Comparison of ENCODE assay signal across 8 mouse cellular contexts in the genomic region with DNA sequence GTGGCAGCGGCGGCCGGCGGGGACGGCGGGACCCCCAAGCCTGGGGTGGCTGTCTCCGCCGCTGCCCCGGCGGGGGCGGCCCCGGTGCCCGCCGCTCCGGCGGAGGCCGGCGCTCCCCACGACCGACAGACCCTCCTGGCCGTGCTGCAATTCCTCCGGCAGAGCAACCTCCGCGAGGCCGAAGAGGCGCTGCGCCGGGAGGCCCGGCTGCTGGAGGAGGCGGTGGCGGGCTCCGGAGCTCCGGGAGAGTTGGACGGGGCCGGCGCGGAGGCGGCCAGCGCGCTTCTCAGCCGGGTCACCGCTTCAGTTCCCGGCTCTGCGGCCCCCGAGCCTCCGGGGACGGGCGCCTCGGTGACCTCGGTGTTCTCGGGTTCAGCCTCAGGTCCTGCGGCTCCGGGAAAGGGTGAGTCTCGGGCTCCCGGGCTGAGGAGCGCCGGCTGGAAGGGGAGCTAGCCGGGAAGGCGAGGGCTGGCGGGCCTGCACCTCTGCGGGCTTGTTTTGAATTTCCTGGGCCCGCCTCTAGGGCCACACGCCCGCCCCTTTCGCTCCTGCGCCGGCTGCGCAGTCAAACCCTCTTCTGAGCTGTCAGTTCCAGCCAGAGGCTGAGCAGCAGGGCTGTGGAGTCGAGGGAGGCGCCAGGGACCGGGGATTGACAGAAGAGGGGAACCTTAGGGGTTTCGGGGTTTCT. TPM values are rescaled to one million over a fixed set of nuclear protein-coding genes. Genes with fewer than 3 reads are reported as not detected.
DNase-seq lines count a peak whose midpoint lies in the region; ATAC-seq lines count a peak whose summit lies in the region.

No protein-coding gene starts in this region.

- DNase-seq in adrenal gland, adult 8-10 months: peak; percentile 82
- DNase-seq in embryo, embryonic 11.5 days (ENCODE audit: low read depth, low spot score): peak; percentile 66
- DNase-seq in gastrocnemius, postnatal 36 days: peak; percentile 75 to 80
- peak; percentile 84 to 85 for DNase-seq in left cerebral cortex, postnatal 36 days (ENCODE audit: low spot score in 2 of 2)
- DNase-seq in midbrain, embryonic 10.5 days (ENCODE audit: low spot score): peak; percentile 87
- DNase-seq in right cerebral cortex, postnatal 4 days: peak; percentile 73
- DNase-seq in yolk sac, embryonic 10.5 days (ENCODE audit: low spot score): peak; percentile 90

- ATAC-seq in intestine, embryonic 16.5 days: peak; percentile 96

- H3K27me3 ChIP-seq in intestine, embryonic 16.5 days (replicated peaks; ENCODE audit: control insufficient read depth, insufficient read depth, low read length): no peaks in the 10 kb centered on the region
- H3K27me3 ChIP-seq in midbrain, embryonic 10.5 days (ENCODE audit: low read depth, poor library complexity, severe bottlenecking): no peaks in the 10 kb centered on the region

- H3K4me1 ChIP-seq in intestine, embryonic 16.5 days (ENCODE audit: control insufficient read depth, insufficient read depth, low read length): no peaks in the 10 kb centered on the region
- peaks cover 12% of the 10 kb centered on the region for H3K4me1 ChIP-seq in midbrain, embryonic 10.5 days

- H3K9ac ChIP-seq in intestine, embryonic 16.5 days (ENCODE audit: low read depth, low read length): peak overlapping the region; percentile 97

- H3K9me3 ChIP-seq in intestine, embryonic 16.5 days (ENCODE audit: control insufficient read depth, low read length): no peaks in the 10 kb centered on the region
- no peaks in the 10 kb centered on the region for H3K9me3 ChIP-seq in midbrain, embryonic 10.5 days (replicated peaks)

- H3K36me3 ChIP-seq in intestine, embryonic 16.5 days (ENCODE audit: control insufficient read depth, insufficient read depth, low read length): peaks cover 12% of the 10 kb centered on the region; the same call in 1 of the 2 replicates
- peaks cover 26% of the 10 kb centered on the region for H3K36me3 ChIP-seq in midbrain, embryonic 10.5 days

- peak overlapping the region; percentile 99 for H3K4me3 ChIP-seq in intestine, embryonic 16.5 days (ENCODE audit: low read length)
- peak overlapping the region; percentile 100 for H3K4me3 ChIP-seq in midbrain, embryonic 10.5 days

- H3K27ac ChIP-seq in intestine, embryonic 16.5 days (ENCODE audit: low read length): peak overlapping the region; percentile 90
- peak overlapping the region; percentile 94 for H3K27ac ChIP-seq in midbrain, embryonic 10.5 days (replicated peaks)

- WGBS in intestine, embryonic 16.5 days: under 1% methylated on average over 66 of the region's 72 CpGs
- under 1% methylated on average over 66 of the region's 72 CpGs for WGBS in midbrain, embryonic 10.5 days

- H3K4me2 ChIP-seq in intestine, embryonic 16.5 days (ENCODE audit: low read depth, low read length): peak overlapping the region; percentile 64

- intact Hi-C loops in gastrocnemius, postnatal 36 days (cut with DNase I): no loop called here
- intact Hi-C loops in left cerebral cortex, postnatal 36 days (cut with DNase I): loop anchor here (5.0 kb wide), 1 partner anchor 99 kb away; no protein-coding TSS in a partner anchor

RNA-seq across cellular contexts. Expression of a gene that starts 0.5 kb away (rescaled TPM):
- total RNA-seq in adrenal gland, adult 8-10 months (2022): 1 to 10 TPM; 2.5 to 4.2 (median 3.6) TPM
- 1 to 10 TPM; 2.1 to 2.8 TPM for total RNA-seq in gastrocnemius, postnatal 36 days (2021)
- polyA plus RNA-seq in intestine, embryonic 16.5 days (2015; fragmentation: Nextera tagmentation; extraction: Ambion mirVana): 3.6 and 3.8 TPM in 2 replicates
- 1 to 10 TPM; 5.9 to 6.0 TPM for total RNA-seq in left cerebral cortex, postnatal 36 days (2021)
- polyA plus RNA-seq in midbrain, embryonic 10.5 days (2016; fragmentation: Nextera tagmentation; extraction: Ambion mirVana): 6.8 and 7.1 TPM in 2 replicates

RNA-seq across cellular contexts. Expression of a gene that starts 17.4 kb away (rescaled TPM):
- total RNA-seq in adrenal gland, adult 8-10 months (2022): 10 to 100 TPM; 11.7 to 19.9 (median 15.6) TPM
- 1 to 10 TPM; 3.4 to 4.1 TPM for total RNA-seq in gastrocnemius, postnatal 36 days (2021)
- polyA plus RNA-seq in intestine, embryonic 16.5 days (2015; fragmentation: Nextera tagmentation; extraction: Ambion mirVana): 16.1 and 16.7 TPM in 2 replicates
- 10 to 100 TPM; 11.7 to 18.1 TPM for total RNA-seq in left cerebral cortex, postnatal 36 days (2021)
- 30.2 and 33.8 TPM in 2 replicates for polyA plus RNA-seq in midbrain, embryonic 10.5 days (2016; fragmentation: Nextera tagmentation; extraction: Ambion mirVana)

RNA-seq across cellular contexts. Expression of a gene that starts 22.4 kb away (rescaled TPM):
- 100 to 1,000 TPM; 366 to 588 (median 484) TPM for total RNA-seq in adrenal gland, adult 8-10 months (2022)
- 1,000 to 10,000 TPM; 1,041 to 1,197 TPM for total RNA-seq in gastrocnemius, postnatal 36 days (2021)
- polyA plus RNA-seq in intestine, embryonic 16.5 days (2015; fragmentation: Nextera tagmentation; extraction: Ambion mirVana): 1,592 and 1,616 TPM in 2 replicates
- 100 to 1,000 TPM; 648 to 693 TPM for total RNA-seq in left cerebral cortex, postnatal 36 days (2021)
- polyA plus RNA-seq in midbrain, embryonic 10.5 days (2016; fragmentation: Nextera tagmentation; extraction: Ambion mirVana): 1,039 and 1,106 TPM in 2 replicates

RNA-seq across cellular contexts. Expression of a gene that starts 22.5 kb away (rescaled TPM):
- 10 to 100 TPM; 25.3 to 28.8 (median 26.4) TPM for total RNA-seq in adrenal gland, adult 8-10 months (2022)
- 1 to 10 TPM; 6.4 to 8.0 TPM for total RNA-seq in gastrocnemius, postnatal 36 days (2021)
- 7.1 and 7.4 TPM in 2 replicates for polyA plus RNA-seq in intestine, embryonic 16.5 days (2015; fragmentation: Nextera tagmentation; extraction: Ambion mirVana)
- total RNA-seq in left cerebral cortex, postnatal 36 days (2021): 10 to 100 TPM; 12.5 to 16.2 TPM
- 12.4 and 12.5 TPM in 2 replicates for polyA plus RNA-seq in midbrain, embryonic 10.5 days (2016; fragmentation: Nextera tagmentation; extraction: Ambion mirVana)

RNA-seq across cellular contexts. Expression of a gene that starts 53.1 kb away (rescaled TPM):
- total RNA-seq in adrenal gland, adult 8-10 months (2022): 10 to 100 TPM; 44.2 to 83.0 (median 65.5) TPM
- 10 to 100 TPM in 1 of 2 experiments, 1 to 10 TPM in 1; 6.3 to 10.2 TPM for total RNA-seq in gastrocnemius, postnatal 36 days (2021)
- polyA plus RNA-seq in intestine, embryonic 16.5 days (2015; fragmentation: Nextera tagmentation; extraction: Ambion mirVana): 37.6 and 45.3 TPM in 2 replicates
- 10 to 100 TPM; 68.1 to 78.8 TPM for total RNA-seq in left cerebral cortex, postnatal 36 days (2021)
- polyA plus RNA-seq in midbrain, embryonic 10.5 days (2016; fragmentation: Nextera tagmentation; extraction: Ambion mirVana): 64.1 and 77.4 TPM in 2 replicates

Comparison
In these comparisons a context has a peak if more than half of its experiments do, and no peak if none do; other contexts are left out.
1. Peak in every context shown above with its lines: DNase-seq, ATAC-seq, H3K4me3 ChIP-seq and H3K27ac ChIP-seq.